Mouse (Mus musculus) kidney, postnatal 36 days (tissue): ENCODE results near the gene Sohlh1.
A peak's percentile ranks its signal among the peaks of the same experiment; 100 is the strongest.

Experiments used
- DNase-seq, 2 experiments: peaks; one replicate each; pipeline ENCODE4 v3.0.0; 2021 to 2022; ENCODE audit warnings: mixed read lengths in 2 of 2

Gene Sohlh1

GRCm38 (mm10) chr2:25847226-25847625, at the start of gene Sohlh1:
Gene Sohlh1, minus strand, starts transcription at chr2:25847248.
- no peak for DNase-seq

- DNase-seq: peak in 1 of 2 experiments; percentile 5
These were observed 45.4 kb upstream of the Sohlh1 start for GRCm38 (mm10) chr2:25892440-25892839.

- peak in 1 of 2 experiments; percentile 51 for DNase-seq
These were observed 41.1 kb upstream of the Sohlh1 start for GRCm38 (mm10) chr2:25888144-25888543.

GRCm38 (mm10) chr2:25887226-25887625, 40.2 kb upstream of the Sohlh1 start:
- DNase-seq: no peak

- DNase-seq: no peak
These were observed 37.7 kb upstream of the Sohlh1 start for GRCm38 (mm10) chr2:25884756-25885155.

- DNase-seq: no peak
These were observed 35.2 kb upstream of the Sohlh1 start for GRCm38 (mm10) chr2:25882276-25882675.

GRCm38 (mm10) chr2:25879061-25879460, 32.0 kb upstream of the Sohlh1 start:
- DNase-seq: no peak

- DNase-seq: no peak
These were observed 31.5 kb upstream of the Sohlh1 start for GRCm38 (mm10) chr2:25878516-25878915.

GRCm38 (mm10) chr2:25877736-25878268, 30.8 kb upstream of the Sohlh1 start:
- no peak for DNase-seq

GRCm38 (mm10) chr2:25877250-25877735, 30.2 kb upstream of the Sohlh1 start:
- DNase-seq: no peak

- DNase-seq: no peak
These were observed 19.6 kb upstream of the Sohlh1 start for GRCm38 (mm10) chr2:25866656-25867055.

- no peak for DNase-seq
These were observed 18.4 kb upstream of the Sohlh1 start for GRCm38 (mm10) chr2:25865412-25865811.

- DNase-seq: no peak
These were observed 17.2 kb upstream of the Sohlh1 start for GRCm38 (mm10) chr2:25864230-25864629.

- peak; percentile 49 to 73 for DNase-seq
These were observed 16.5 kb upstream of the Sohlh1 start, which contains the start of gene Kcnt1 for GRCm38 (mm10) chr2:25863337-25864131. Gene Kcnt1, plus strand, starts transcription at chr2:25863734.

- DNase-seq: no peak
These were observed 15.7 kb upstream of the Sohlh1 start for GRCm38 (mm10) chr2:25862696-25863270.

- peak; percentile 32 to 48 for DNase-seq
These were observed 15.0 kb upstream of the Sohlh1 start for GRCm38 (mm10) chr2:25862038-25862437.

- DNase-seq: peak in 1 of 2 experiments; percentile 10
These were observed 12.8 kb upstream of the Sohlh1 start for GRCm38 (mm10) chr2:25859891-25860290.

GRCm38 (mm10) chr2:25853998-25854397, 7.0 kb upstream of the Sohlh1 start:
- DNase-seq: no peak

GRCm38 (mm10) chr2:25852626-25853025, 5.6 kb upstream of the Sohlh1 start:
- DNase-seq: peak; percentile 41 to 59

GRCm38 (mm10) chr2:25850330-25850729, 3.3 kb upstream of the Sohlh1 start:
- DNase-seq: peak; percentile 34 to 81

- DNase-seq: no peak
These were observed 532 bp downstream of the Sohlh1 start for GRCm38 (mm10) chr2:25846516-25846915.

- no peak for DNase-seq
These were observed 3.0 kb downstream of the Sohlh1 start for GRCm38 (mm10) chr2:25844097-25844496.

- DNase-seq: no peak
These were observed 4.3 kb downstream of the Sohlh1 start for GRCm38 (mm10) chr2:25842758-25843157.

- DNase-seq: no peak
These were observed 4.9 kb downstream of the Sohlh1 start for GRCm38 (mm10) chr2:25842161-25842560.
